Mouse (Mus musculus) liver, adult 2 months (tissue): Measurements from ENCODE around the gene Cenpp.

Experiments
- CTCF ChIP-seq: fragments of 200-500 bp; IDR thresholded peaks from 2 replicates; pipeline ENCODE4 v1.5.1; 2011; ENCODE audit warnings: low read depth, low read length, control low read depth
- POLR2A ChIP-seq: fragments of 200-500 bp; IDR thresholded peaks from 2 replicates; pipeline ENCODE4 v1.6.1; 2011; ENCODE audit warnings: low read length, control low read depth; ENCODE audit not compliant: insufficient read depth; ENCODE audit errors: extremely low read depth

DNA sequence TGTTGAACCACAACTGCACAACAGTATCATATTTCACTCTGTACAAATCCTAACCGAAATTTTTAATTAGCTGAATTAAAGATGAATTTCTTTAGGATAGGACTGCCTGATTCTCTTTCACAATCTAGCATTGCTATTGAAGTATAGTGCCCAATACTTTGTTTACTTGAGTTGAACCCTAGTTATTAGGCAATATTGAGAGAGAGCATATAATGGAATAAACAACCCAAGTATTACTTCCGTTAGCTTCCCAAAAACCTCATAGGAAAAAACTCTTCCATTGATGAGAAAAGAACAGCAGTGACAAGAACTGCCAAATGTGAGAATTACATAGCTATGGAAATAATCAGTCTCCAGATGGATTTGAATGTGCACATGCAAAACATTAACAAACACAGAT is 126.3 kb downstream of the Cenpp start:
- no peak for TF ChIP-seq CTCF
- no peak for TF ChIP-seq POLR2A
